9 mouse cellular contexts compared by ENCODE assay signal in the genomic region with DNA sequence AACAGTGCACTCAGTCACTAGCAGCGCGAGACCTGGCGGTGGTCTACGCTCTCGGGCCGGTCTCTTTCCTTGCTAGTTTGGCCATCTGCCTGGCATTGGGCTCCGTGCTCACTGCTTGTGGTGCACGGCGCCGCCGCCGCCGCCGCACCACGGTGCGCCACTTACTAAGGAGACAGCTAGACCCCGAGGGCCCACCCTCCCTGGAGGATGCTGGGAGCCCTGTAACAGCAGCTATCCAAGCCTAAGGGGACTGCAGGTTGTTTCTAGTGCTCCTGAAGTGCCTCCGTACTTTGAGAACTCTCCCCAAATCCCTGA. TPM values are rescaled to one million over a fixed set of nuclear protein-coding genes. Genes with fewer than 3 reads are reported as not detected.
DNase-seq lines count a peak whose midpoint lies in the region; ATAC-seq and TF ChIP-seq lines count a peak whose summit lies in the region.
"Had no signal": no experiment of that assay in that cellular context is flagged by ENCODE, and none has a peak within 500 bp of the region (broad histone marks: within the 10 kb centered on the region; RNA-seq: fewer than 3 reads in every experiment).

No protein-coding gene starts in this region.

- H3K4me1 ChIP-seq in hindbrain, embryonic 12.5 days, result peaks cover 16% of the 10 kb centered on the region
- H3K4me1 ChIP-seq in lung, postnatal 0 days (ENCODE audit: insufficient read depth, low read depth, low read length), result peaks cover 25% of the 10 kb centered on the region

- WGBS in hindbrain, embryonic 12.5 days, result under 1% methylated on average over 18 of the region's 18 CpGs
- WGBS in lung, postnatal 0 days, result 8% methylated on average over 17 of the region's 18 CpGs

- TF ChIP-seq EP300 in lung, postnatal 0 days (IDR thresholded peaks at IDR 0.05), result no peak

- peak overlapping the region; percentile 40; the same call in 1 of the 2 replicates for H3K4me2 ChIP-seq in hindbrain, embryonic 12.5 days (replicated peaks)
- H3K4me2 ChIP-seq in lung, postnatal 0 days (replicated peaks; ENCODE audit: low read depth, low read length), result peak overlapping the region; percentile 50

- no peak for TF ChIP-seq CTCF in lung, postnatal 0 days (IDR thresholded peaks at IDR 0.05)

- peaks cover 89% of the 10 kb centered on the region for H3K27me3 ChIP-seq in hindbrain, embryonic 12.5 days
- peaks cover 40% of the 10 kb centered on the region for H3K27me3 ChIP-seq in lung, postnatal 0 days (replicated peaks; ENCODE audit: insufficient read depth, low read length)

- peak; percentile 60 for DNase-seq in layer of hippocampus, adult 11-12 months (ENCODE audit: low spot score)
- DNase-seq in layer of hippocampus, adult 9-11 months, result no peak
- peak; percentile 86 to 87 for DNase-seq in cerebellum, postnatal 10 days
- DNase-seq in lung, postnatal 0 days (ENCODE audit: low spot score), result no peak
- DNase-seq in ovary, postnatal 10 days (ENCODE audit: low spot score), result no peak
- DNase-seq in gastrocnemius, postnatal 36 days, result no peak
- DNase-seq in MN1 (ENCODE audit: low spot score), result no peak

- ATAC-seq in hindbrain, embryonic 12.5 days (ENCODE audit: low FRiP score), result no peak
- ATAC-seq in lung, postnatal 0 days, result no peak

- intact Hi-C loops in gastrocnemius, postnatal 36 days (cut with DNase I), result no loop called here

- 0 out of 2 replicates have a peak overlapping the region, but pooled peaks have one; percentile 8 for H3K9ac ChIP-seq in hindbrain, embryonic 12.5 days
- no peak overlapping the region for H3K9ac ChIP-seq in lung, postnatal 0 days (replicated peaks; ENCODE audit: low read depth)

- no peak overlapping the region; the same call in 1 of the 2 replicates for H3K4me3 ChIP-seq in hindbrain, embryonic 12.5 days
- peak overlapping the region; percentile 21 for H3K4me3 ChIP-seq in lung, postnatal 0 days (ENCODE audit: low read depth, low read length)

- no peak overlapping the region for H3K27ac ChIP-seq in hindbrain, embryonic 12.5 days
- no peak overlapping the region for H3K27ac ChIP-seq in lung, postnatal 0 days (ENCODE audit: low read length)

- peaks cover 7% of the 10 kb centered on the region for H3K36me3 ChIP-seq in hindbrain, embryonic 12.5 days
- H3K36me3 ChIP-seq in lung, postnatal 0 days (ENCODE audit: insufficient read depth, low read length), result no peaks in the 10 kb centered on the region

- H3K9me3 ChIP-seq in hindbrain, embryonic 12.5 days (replicated peaks), result no peaks in the 10 kb centered on the region
- no peaks in the 10 kb centered on the region for H3K9me3 ChIP-seq in lung, postnatal 0 days (ENCODE audit: low read length)

RNA-seq across cellular contexts. Expression of a gene that starts 1.1 kb away (rescaled TPM):
- polyA plus RNA-seq in hindbrain, embryonic 12.5 days (2016; fragmentation: Nextera tagmentation; extraction: Ambion mirVana), result not detected in 2 replicates
- polyA plus RNA-seq in lung, postnatal 0 days (2015; fragmentation: Nextera tagmentation; extraction: Ambion mirVana), result 42.2 and 46.5 TPM in 2 replicates
- not detected for total RNA-seq in gastrocnemius, postnatal 36 days (2021)
- polyA plus RNA-seq: neural tube, embryonic 11.5 days had no signal

RNA-seq across cellular contexts. Expression of a gene that starts 2.8 kb away (rescaled TPM):
- polyA plus RNA-seq in hindbrain, embryonic 12.5 days (2016; fragmentation: Nextera tagmentation; extraction: Ambion mirVana), result not detected in 2 replicates
- polyA plus RNA-seq in lung, postnatal 0 days (2015; fragmentation: Nextera tagmentation; extraction: Ambion mirVana), result not detected in 2 replicates
- total RNA-seq in gastrocnemius, postnatal 36 days (2021), result not detected
- polyA plus RNA-seq: neural tube, embryonic 11.5 days had no signal

RNA-seq across cellular contexts. Expression of a gene that starts 18.5 kb away (rescaled TPM):
- polyA plus RNA-seq in hindbrain, embryonic 12.5 days (2016; fragmentation: Nextera tagmentation; extraction: Ambion mirVana), result 147 and 152 TPM in 2 replicates
- polyA plus RNA-seq in lung, postnatal 0 days (2015; fragmentation: Nextera tagmentation; extraction: Ambion mirVana), result 88.4 and 89.0 TPM in 2 replicates
- 10 to 100 TPM; 27.0 to 27.8 TPM for total RNA-seq in gastrocnemius, postnatal 36 days (2021)

RNA-seq across cellular contexts. Expression of a gene that starts 18.5 kb away (rescaled TPM):
- 195 and 201 TPM in 2 replicates for polyA plus RNA-seq in hindbrain, embryonic 12.5 days (2016; fragmentation: Nextera tagmentation; extraction: Ambion mirVana)
- polyA plus RNA-seq in lung, postnatal 0 days (2015; fragmentation: Nextera tagmentation; extraction: Ambion mirVana), result 146 and 173 TPM in 2 replicates
- 10 to 100 TPM; 25.8 to 25.9 TPM for total RNA-seq in gastrocnemius, postnatal 36 days (2021)

RNA-seq across cellular contexts. Expression of a gene that starts 28.2 kb away (rescaled TPM):
- 6.3 and 6.9 TPM in 2 replicates for polyA plus RNA-seq in hindbrain, embryonic 12.5 days (2016; fragmentation: Nextera tagmentation; extraction: Ambion mirVana)
- 0.30 and 0.36 TPM in 2 replicates for polyA plus RNA-seq in lung, postnatal 0 days (2015; fragmentation: Nextera tagmentation; extraction: Ambion mirVana)
- total RNA-seq in gastrocnemius, postnatal 36 days (2021), result not detected

Comparison
In these comparisons a context has a peak if more than half of its experiments do, and no peak if none do; other contexts are left out.
1. DNase-seq: peak in layer of hippocampus, adult 11-12 months (single experiment) and cerebellum, postnatal 10 days (2 of 2); none in layer of hippocampus, adult 9-11 months (single experiment), lung, postnatal 0 days (single experiment), ovary, postnatal 10 days (single experiment), gastrocnemius, postnatal 36 days (0 of 2) and MN1 (single experiment).
2. RNA of a gene that starts 1.1 kb away (polyA plus RNA-seq): 42.2 to 46.5 TPM in lung, postnatal 0 days; not detected in hindbrain, embryonic 12.5 days; every median in the first group is over 10 times any median in the second.